Comparison of ENCODE assay signal across 16 mouse cellular contexts in the genomic region with DNA sequence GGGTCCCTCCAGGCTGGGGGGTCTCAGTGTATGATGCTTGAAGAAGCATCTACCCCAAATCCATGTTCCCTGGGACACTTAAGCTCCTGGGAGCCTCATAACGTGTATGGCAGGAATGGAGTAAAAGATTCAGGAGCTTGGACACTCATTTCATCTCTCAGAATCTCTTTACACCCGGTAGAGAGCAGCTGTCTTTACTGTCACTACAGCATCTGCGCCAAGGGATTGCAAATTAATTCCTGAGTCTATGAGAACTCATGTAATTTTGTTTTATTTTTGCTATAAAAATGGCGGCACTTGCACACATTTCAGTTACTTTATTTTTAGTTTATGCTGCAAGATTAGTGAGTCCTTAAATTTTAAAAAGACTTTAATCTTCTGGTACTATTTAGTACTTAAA. TPM values are rescaled to one million over a fixed set of nuclear protein-coding genes. Genes with fewer than 3 reads are reported as not detected.
"Had no signal": no experiment of that assay in that cellular context is flagged by ENCODE, and none has a peak within 500 bp of the region (broad histone marks: within the 10 kb centered on the region; RNA-seq: fewer than 3 reads in every experiment).

No protein-coding gene starts in this region.

- H3K4me2 ChIP-seq: liver, embryonic 13.5 days; midbrain, embryonic 12.5 days; neural tube, embryonic 13.5 days; stomach, embryonic 15.5 days had no signal

- DNase-seq: kidney, postnatal 25 days; liver, embryonic 13.5 days; lung, adult 2 months; lung, postnatal 14 days; lung, postnatal 4 days; retina, postnatal 1 day; right cerebral cortex, postnatal 25 days; spleen, adult 18-20 months; thymus, adult 18-20 months; thymus, postnatal 36 days had no signal

- ATAC-seq: midbrain, embryonic 16.5 days had no signal

- H3K4me3 ChIP-seq: liver, embryonic 13.5 days; midbrain, embryonic 12.5 days; myocyte; neural tube, embryonic 13.5 days; stomach, embryonic 15.5 days had no signal

- H3K36me3 ChIP-seq: liver, embryonic 13.5 days; midbrain, embryonic 12.5 days; neural tube, embryonic 13.5 days; stomach, embryonic 15.5 days had no signal

- H3K27ac ChIP-seq: kidney, postnatal 0 days; liver, embryonic 13.5 days; midbrain, embryonic 12.5 days; neural tube, embryonic 13.5 days; stomach, embryonic 15.5 days had no signal

- H3K9ac ChIP-seq: liver, embryonic 13.5 days; midbrain, embryonic 12.5 days; neural tube, embryonic 13.5 days; stomach, embryonic 15.5 days had no signal

- H3K9me3 ChIP-seq: liver, embryonic 13.5 days; neural tube, embryonic 13.5 days; stomach, embryonic 15.5 days had no signal

- H3K4me1 ChIP-seq: liver, embryonic 13.5 days; stomach, embryonic 15.5 days had no signal

- H3K27me3 ChIP-seq: liver, embryonic 13.5 days; midbrain, embryonic 12.5 days; neural tube, embryonic 13.5 days; stomach, embryonic 15.5 days had no signal

RNA-seq across cellular contexts. Expression of gene Tmem108, which starts 22.6 kb away (rescaled TPM):
- polyA plus RNA-seq: myocyte had no signal
